Mouse (Mus musculus) retina, embryonic 14.5 days (tissue): ENCODE data around the gene 1190002N15Rik.

Experiments
- DNase-seq: peaks from one replicate; pipeline ENCODE4 v3.0.0-alpha.2; 2015; ENCODE audit warnings: low spot score

1190002N15Rik gene

DNA sequence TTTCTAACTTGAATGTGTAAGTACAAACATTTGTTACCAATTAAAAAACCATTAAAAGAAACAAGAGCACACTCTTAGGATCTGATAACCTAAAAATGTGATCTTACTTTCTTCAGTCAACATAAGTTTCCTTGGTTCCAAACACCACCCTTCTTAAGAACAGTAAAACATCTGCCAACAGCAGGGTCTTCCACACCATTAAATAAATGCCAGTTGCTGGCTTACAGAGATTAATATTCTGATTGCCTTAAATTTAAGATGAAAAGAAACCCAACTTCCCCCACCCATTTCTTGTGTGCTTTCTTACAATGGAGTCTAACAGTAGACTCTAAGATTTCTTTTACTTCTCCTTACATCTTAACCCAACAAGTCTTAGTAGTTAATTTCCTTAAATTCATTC is 7.9 kb downstream of the 1190002N15Rik start:
- no peak for DNase-seq

DNA sequence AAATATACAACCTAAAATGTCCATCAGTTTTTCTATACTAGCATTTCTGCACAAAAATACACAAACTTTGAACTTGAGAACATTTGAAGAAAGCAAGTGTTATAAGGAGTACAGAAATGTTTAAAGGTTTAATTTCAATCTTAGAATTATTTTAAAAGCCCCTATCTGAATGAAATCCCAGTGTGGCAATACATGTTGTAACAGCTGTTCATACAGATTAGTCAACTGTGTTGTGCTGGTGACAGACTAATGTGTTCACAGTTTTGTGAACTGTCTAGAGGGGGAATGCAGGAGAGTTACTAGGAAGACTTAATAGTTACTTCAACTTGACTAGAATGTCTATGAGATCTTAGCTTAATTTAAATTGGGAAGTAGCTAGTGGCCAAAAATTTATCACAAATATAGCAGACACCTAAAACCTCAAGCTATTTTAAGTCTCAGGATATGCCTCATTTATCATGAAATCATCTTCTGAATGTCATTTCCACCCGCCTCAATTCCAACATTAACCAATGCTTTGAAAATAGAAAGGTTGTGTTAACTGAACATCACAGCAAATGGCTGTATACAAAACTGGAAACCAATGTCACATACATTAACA is 8.6 kb downstream of the 1190002N15Rik start:
- no peak for DNase-seq

DNA sequence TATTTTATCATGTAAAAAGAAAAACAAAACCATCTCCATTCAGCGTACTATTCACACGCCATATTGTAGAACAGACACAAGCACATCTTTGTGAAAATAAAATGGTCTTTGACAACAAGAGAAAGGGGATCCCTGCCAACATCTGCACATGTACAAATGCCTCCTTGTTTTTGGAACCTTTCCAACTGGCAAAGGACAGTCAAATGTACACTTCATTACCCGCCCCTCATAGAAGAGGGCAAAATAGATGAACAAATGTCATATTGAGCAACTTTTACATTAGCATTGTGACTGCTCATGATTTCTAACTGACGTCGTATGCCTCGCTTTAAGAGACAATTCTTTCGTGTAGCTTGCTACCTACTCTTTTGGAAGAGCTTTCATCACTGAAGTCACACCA is 11.4 kb downstream of the 1190002N15Rik start:
- DNase-seq, result no peak

DNA sequence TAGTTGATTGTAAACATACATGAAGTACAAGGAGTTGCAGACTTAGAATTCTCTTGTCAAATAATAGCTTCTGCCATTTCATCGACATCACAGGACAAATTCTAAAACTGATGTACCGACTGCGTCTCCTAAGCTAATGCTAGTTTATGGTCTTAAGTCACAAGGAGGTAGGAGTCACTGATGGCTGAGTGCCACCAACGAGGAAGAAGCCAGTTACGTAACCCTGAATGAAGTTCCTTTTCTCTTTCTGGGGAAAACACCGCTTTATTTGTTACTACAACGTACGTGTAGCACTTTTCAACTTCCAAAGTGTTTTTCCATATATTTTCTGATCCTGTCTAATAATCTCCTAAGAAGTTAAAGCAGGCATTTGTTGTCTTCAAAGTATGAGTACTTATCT is 25.6 kb downstream of the 1190002N15Rik start:
- no peak for DNase-seq

DNA sequence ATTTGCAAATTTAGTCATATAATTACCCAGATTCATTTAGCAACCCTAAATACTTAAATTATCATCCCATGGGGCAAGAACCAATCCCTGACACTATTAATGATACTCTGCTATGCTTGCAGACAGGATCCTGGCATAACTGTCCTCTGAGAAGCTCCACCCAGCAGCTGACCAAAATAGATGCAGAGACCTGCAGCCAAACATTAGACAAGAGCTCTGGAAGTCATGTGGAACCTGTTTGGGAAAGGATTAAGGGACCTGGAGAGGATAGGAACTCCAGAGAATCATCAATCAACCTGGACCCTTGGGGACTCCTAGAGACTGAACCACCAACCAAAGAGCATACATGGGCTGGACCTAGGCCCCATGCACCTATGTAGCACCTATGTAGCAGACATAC is 26.7 kb downstream of the 1190002N15Rik start:
- DNase-seq, result no peak

DNA sequence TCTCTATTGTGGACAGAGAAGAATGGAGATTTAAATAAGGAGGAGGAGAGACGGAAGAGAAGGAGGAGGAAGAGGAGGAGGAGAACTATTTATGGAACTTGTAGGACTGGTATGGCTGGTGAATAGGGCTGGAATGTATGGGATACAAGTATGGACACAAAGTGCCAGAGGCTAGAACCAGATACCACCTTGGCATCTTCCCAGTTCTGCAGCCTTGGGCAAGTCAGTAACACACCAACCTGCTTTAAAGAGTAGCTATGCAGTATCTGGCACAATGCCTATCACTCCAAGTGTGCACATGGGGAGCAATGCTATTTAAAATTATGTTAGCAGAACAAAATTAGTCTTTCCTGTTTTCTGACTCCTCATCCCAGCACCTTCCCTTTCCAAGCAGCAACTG is 30.9 kb downstream of the 1190002N15Rik start:
- no peak for DNase-seq

DNA sequence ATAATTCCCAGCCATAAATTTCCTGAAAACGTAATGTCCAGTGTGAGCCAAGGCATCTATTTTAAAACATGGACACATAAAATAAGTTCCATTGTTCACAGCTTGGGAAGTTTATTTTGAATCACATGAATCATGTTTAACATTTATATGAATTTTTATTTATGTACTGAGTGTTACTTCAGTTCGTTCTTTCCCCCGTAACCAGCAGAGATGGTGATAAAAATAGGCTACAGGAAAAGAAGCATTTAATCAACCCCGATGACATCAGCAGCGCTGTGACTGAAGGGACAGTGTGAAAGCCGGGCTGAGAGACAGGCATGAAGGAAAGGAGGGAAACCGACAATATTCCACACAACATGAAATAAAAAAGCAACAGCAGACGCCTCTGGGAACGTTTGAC is 46.4 kb downstream of the 1190002N15Rik start:
- DNase-seq, result no peak

DNA sequence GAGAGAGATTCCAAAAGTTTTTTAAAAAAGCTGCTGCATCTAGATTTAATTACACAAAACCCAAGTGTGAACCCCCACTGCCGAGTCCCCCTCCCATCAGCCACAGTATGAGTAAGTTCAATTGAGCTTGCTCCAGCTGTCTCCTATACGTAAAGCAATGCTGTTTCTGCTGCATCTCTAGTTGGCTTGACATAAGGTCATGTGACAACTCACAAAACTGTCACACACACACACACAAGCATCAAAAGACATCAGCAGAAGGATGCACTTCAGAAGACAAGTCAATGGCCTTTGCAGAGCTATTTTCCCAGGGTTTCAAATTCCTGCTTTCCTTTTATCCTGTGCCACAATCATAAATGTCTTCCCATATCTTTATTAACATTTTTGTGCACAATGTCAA is 49.9 kb downstream of the 1190002N15Rik start:
- no peak for DNase-seq

DNA sequence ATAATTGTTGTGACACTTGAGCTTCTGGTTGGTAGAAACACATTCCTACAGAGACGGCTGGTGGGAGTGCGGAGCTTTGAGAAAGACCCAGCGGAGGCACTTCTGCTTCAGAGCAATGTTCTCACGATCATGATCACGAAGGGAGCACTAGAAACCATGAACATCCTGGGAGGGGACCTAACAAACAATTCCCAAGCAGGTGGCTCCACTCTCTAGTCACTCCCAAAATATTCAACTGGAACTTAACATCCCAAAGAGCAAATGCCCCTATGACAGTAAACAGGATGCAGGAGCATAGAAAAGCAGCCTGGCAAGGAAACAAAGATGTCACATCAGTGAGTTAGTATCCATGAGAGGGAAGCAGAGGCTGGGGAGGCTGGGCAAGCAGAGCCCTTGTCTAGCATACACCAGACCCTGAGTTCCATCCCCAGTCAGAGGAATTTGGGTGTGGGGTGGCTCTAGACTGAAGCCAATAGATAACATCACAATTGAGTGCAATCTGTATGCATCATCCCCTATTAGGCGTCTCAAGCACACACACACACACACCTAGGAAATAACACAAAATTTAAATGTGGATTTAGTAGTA is 54.5 kb downstream of the 1190002N15Rik start:
- DNase-seq, result no peak

DNA sequence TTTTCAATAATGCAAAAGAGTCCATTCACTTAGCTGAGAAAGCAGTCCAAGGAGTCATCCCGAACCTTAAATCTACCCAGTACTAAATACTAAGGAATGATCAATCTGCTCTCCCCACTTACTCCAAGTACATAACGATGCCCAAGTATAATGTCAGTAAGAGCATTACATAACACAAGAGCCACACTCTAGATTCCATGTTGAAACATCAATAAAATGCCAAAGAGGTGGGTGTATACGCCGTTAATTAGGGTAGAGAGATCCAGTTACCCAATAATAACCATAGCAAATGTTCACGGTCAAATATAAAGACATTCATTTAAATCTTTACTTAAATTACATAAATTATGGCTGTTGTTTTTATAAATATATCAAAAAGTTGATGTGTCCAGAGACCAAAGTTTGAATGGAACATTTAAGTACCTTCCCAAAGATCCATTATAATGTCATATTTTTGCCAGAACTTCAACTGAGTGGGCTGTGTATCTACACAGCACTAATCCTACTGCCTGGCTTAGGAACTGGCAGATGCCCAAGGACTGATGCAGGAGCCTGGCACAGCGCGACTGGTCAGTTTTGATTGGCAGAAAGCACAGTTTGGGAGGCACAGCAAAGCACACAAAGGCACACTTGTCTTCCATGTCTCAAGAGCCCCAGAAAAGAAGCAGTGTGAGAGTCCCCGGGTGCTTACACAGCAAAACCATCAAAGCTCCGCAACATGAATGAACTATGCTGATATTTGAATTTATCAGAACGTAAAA is 55.5 kb downstream of the 1190002N15Rik start:
- DNase-seq, result no peak

DNA sequence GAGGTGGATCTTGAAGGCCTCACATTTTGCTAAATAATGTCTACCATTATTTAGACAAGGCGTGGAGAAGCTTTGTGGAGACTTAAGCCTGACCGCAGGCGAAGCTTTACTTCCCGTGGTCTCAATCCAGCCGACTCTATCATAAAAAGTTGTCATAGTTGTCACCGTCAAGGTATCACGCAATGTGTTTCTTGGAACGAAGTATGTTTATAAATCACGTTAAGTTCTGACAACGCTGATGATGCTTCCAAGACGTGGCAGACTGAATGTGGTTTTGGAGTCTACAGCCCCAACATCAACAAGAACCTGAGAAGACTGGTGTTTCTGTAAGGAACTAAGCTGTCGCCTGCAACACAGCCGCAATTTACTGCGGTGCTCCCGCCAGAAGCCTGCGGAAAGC is 56.8 kb downstream of the 1190002N15Rik start:
- no peak for DNase-seq

DNA sequence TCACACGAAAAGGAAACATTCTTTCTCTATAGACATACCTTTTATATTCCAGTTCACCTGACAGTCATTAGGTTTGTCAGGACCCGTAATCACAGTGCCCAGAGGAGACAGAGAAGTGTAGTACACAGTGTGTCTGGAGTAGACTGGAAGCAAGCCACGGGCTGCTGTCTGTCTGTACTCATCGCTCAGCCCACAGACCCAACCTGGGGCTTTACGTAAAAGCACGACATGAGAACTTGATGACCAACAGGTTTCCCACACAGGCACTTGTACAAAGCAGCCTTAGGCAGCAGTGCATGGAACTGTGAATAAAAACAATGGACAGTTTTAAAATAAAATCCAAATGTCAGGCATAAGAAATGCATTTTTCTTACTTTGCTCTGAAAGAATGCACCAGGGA is 58.5 kb downstream of the 1190002N15Rik start:
- no peak for DNase-seq

DNA sequence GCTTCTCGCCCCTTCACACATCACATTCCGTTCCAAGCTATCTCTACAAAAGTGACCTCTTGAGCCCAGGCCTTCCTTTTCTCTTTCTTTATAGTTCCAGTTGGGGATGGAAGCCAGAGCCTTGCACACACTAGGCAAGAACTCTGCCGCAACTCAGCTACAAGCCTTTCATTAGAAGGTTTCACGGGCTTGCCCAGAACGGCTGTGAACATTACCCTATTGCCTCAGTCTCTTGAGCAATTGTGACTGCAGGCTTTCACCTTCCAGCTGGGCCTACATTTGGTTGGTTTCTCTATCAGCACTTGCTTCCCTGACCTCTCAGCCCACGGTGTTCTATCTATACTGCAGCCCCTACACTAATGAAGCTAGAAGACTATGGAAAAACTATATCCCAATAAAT is 58.9 kb downstream of the 1190002N15Rik start:
- DNase-seq, result no peak

DNA sequence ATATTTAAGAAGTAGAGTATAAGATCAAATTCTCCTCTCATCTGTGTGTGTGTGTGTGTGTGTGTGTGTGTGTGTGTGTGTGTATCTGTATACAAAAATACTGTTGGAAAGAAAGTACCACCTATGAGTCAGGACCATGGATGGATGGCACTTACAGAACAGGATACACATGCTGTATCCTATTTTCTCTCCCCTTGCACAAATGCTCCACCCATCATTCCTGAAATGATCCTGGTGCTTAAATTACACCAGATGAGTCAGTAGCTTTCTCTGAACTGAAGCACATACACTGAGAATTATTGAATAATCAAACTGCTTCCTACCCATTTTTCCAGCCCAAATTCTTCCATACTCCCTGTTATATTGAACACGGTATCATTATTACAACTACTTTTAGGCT is 61.9 kb downstream of the 1190002N15Rik start:
- DNase-seq, result no peak

DNA sequence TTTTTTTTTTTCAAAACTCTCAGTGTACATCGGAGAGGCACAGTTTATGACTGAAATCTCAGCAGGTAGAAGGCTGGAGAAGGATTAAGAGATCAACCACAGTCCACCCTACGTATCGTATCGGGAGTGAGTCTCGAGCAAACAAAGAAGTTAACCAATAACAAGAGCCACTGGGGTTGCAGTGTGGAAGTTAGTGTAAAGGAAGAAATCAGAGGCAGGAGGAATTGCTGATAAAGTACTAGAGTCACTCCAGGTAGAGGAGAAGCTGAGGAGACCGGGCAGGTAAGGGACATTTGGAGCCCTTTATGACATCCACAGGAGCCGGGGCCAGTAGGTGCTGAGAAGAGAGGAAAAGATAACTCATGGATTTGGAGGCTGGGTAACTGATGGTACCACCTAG is 64.0 kb downstream of the 1190002N15Rik start:
- no peak for DNase-seq

DNA sequence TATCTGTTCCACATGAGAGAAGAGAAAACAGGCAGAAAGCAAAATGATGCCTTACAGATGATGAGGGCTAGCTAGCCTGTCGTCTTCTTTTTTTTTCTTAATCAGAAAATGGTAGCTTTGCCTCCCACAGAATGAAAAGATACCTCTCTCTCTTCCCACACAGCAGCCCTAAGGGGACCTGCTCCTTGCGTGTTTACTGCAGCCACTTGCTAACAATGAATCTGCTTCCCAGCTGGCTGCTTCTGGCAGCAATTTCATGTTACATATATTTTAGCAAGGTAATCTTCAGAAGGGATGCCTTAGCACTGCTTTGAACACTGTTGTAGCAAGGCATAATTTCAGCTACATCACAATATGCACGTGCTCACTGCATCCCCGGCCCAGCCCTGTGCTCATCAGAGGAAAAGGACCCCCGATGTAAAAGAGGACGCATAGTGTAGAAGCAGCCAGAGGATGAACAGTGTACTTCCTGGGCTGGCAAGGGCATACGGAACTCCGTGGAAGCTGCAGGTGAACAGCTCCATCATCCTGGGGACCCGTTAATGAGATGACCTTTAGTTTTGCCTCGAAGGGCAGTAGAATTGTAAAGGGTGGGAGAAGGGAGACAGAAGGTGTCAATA is 64.8 kb downstream of the 1190002N15Rik start:
- DNase-seq, result no peak

DNA sequence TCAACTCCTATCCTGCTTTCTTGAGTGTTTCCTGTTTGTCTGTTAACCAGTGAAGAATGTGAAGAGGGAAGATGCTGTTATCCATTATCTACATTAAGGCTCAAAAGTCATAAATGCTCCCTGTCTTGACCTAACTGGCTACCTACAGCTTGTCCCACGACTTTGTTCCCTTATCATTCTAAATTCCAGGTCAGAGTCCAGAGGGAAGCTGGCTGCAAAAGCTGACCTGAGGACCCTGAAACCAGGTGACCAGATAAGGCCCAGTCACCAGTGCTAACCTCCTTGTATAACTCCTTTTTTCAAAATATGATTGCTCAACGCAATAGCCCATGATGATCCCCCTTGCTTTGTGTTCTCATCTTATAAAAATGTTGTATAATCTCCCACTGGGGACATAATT is 66.4 kb downstream of the 1190002N15Rik start:
- no peak for DNase-seq
